Mouse (Mus musculus): ENCODE results near the gene Pold3. TPM values are rescaled to one million over a fixed set of nuclear protein-coding genes. Genes with fewer than 3 reads are reported as not detected.

Gene Pold3
- polyA plus RNA-seq, 1 experiment: 9.6 TPM

- TF ChIP-seq CTCF (conservative IDR thresholded peaks at IDR 0.05; ENCODE audit: insufficient read depth, insufficient read length, low read depth, low read length) (no peak), POLR2A (IDR thresholded peaks at IDR 0.05; ENCODE audit: low read depth, low read length) (no peak)
- Histone ChIP-seq H3K36me3 (ENCODE audit: control insufficient read depth, insufficient read depth, low read length) (no peaks in the 10 kb centered on the region; the same call in 1 of the 2 replicates), H3K27me3 (replicated peaks; ENCODE audit: control insufficient read depth, insufficient read depth, low read length) (no peaks in the 10 kb centered on the region), H3K4me1 (ENCODE audit: control insufficient read depth, insufficient read depth, low read length) (peaks cover 3% of the 10 kb centered on the region; the same call in 1 of the 2 replicates), H3K4me3 (ENCODE audit: insufficient read depth, low read depth, low read length) (no peak overlapping the region), H3K27ac (ENCODE audit: insufficient read depth, low read depth, low read length) (no peak overlapping the region)
- DNase-seq: peak; percentile 42
- 72% methylated on average over 6 of the region's 6 CpGs for WGBS
Measured at GRCm38 (mm10) chr7:100114279-100114678, 7.1 kb downstream of the Pold3 start.

DNA sequence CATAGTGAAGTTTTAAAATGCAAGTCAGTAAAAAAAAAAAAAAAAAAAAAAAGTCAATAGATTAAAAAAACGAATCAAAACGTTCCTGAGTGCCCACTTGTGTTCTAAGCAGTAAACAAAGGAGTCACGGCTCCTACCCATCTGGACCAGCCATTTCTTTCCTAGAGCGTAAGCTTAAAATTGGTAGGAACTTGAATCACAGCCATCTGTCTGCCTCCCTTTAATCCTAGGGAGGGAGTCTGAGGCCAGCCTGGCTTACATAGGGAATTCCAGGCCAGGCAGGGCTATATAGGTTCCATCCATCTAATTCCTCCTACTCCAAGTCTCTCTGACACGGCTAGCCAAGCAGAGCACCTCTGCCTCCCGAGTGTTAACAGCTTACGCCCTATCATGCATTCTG is 7.5 kb downstream of the Pold3 start:
- Histone ChIP-seq H3K36me3 (ENCODE audit: control insufficient read depth, insufficient read depth, low read length) (no peaks in the 10 kb centered on the region; the same call in 1 of the 2 replicates), H3K27me3 (replicated peaks; ENCODE audit: control insufficient read depth, insufficient read depth, low read length) (no peaks in the 10 kb centered on the region), H3K4me1 (ENCODE audit: control insufficient read depth, insufficient read depth, low read length) (peaks cover 3% of the 10 kb centered on the region; the same call in 1 of the 2 replicates), H3K4me3 (ENCODE audit: insufficient read depth, low read depth, low read length) (no peak overlapping the region), H3K27ac (ENCODE audit: insufficient read depth, low read depth, low read length) (no peak overlapping the region)
- TF ChIP-seq CTCF (conservative IDR thresholded peaks at IDR 0.05; ENCODE audit: insufficient read depth, insufficient read length, low read depth, low read length) (no peak), POLR2A (IDR thresholded peaks at IDR 0.05; ENCODE audit: low read depth, low read length) (no peak)
- WGBS: 63% methylated on average over 7 of the region's 7 CpGs
- no peak for DNase-seq

DNA sequence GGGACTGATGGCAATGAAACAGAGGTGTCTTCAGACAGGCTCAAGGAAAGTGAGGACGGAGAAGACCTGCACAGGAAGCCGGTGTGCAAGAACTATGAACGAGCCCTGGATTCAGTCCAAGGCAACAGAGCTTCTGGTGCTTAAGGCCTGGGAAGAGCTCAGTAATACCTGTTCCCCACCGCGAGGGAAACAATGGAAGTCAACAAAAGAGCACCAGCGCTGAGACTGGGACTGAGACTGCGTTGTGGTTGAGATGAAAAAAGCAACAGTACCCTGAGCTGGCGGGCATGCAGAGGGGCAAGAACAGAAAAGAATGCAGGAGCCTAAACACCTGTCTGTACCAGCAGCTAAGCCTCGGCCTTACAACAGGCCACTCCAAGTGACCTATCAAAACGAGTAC is 9.9 kb downstream of the Pold3 start:
- no peak overlapping the region for H3K27ac ChIP-seq (ENCODE audit: insufficient read depth, low read depth, low read length)
- peaks cover 3% of the 10 kb centered on the region; the same call in 1 of the 2 replicates for H3K4me1 ChIP-seq (ENCODE audit: control insufficient read depth, insufficient read depth, low read length)
- H3K4me3 ChIP-seq (ENCODE audit: insufficient read depth, low read depth, low read length): no peak overlapping the region
- WGBS: 68% methylated on average over 10 of the region's 10 CpGs
- TF ChIP-seq CTCF (conservative IDR thresholded peaks at IDR 0.05; ENCODE audit: insufficient read depth, insufficient read length, low read depth, low read length) (no peak), POLR2A (IDR thresholded peaks at IDR 0.05; ENCODE audit: low read depth, low read length) (no peak)
- H3K27me3 ChIP-seq (replicated peaks; ENCODE audit: control insufficient read depth, insufficient read depth, low read length): no peaks in the 10 kb centered on the region
- H3K36me3 ChIP-seq (ENCODE audit: control insufficient read depth, insufficient read depth, low read length): no peaks in the 10 kb centered on the region; the same call in 1 of the 2 replicates
- DNase-seq: no peak

DNA sequence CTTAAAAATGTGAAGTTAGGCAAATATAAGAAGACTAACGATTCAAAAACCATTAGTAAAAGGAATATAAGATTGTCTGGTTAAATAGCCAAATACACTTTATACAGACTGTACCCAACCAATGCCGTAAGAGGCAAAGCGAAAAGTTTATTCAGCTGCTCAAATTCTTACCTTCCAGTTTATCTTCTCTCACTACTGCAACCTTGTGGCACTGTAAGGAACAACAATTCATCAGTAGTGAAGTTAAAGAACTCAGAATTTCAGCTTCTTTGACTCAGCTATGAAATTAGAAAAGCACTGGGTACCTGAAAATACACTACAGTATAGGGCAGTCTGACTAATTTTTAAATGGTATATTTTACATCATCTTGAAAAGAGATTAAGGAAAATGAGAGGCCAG is 13.0 kb downstream of the Pold3 start:
- Histone ChIP-seq H3K36me3 (ENCODE audit: control insufficient read depth, insufficient read depth, low read length) (no peaks in the 10 kb centered on the region; the same call in 1 of the 2 replicates), H3K27me3 (replicated peaks; ENCODE audit: control insufficient read depth, insufficient read depth, low read length) (no peaks in the 10 kb centered on the region), H3K27ac (ENCODE audit: insufficient read depth, low read depth, low read length) (no peak overlapping the region), H3K4me1 (ENCODE audit: control insufficient read depth, insufficient read depth, low read length) (no peaks in the 10 kb centered on the region), H3K4me3 (ENCODE audit: insufficient read depth, low read depth, low read length) (no peak overlapping the region)
- peak; percentile 49 for DNase-seq
- 46% methylated on average over 3 of the region's 3 CpGs for WGBS
- peak; percentile 22; the same call in 1 of the 2 replicates for TF ChIP-seq CTCF (conservative IDR thresholded peaks at IDR 0.05; ENCODE audit: insufficient read depth, insufficient read length, low read depth, low read length)
- no peak for TF ChIP-seq POLR2A (IDR thresholded peaks at IDR 0.05; ENCODE audit: low read depth, low read length)

DNA sequence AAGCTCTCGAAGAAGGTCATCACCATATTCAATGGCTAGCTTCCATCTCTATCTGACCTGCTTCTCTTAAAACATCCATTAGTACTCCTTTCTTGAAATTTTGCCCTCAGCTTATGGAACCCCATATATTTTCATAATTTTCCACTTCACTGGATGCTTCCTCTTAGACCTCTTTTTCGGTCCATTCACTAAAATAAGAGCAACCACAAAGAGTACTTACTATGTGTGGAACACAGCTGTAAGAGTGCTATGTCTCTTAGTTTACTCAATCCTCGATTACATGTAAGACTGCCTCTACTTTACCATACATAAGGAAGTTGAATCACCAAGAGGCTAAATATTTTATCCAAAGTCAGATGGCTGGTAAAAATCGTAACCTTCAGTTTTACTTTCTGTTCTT is 16.7 kb downstream of the Pold3 start:
- Histone ChIP-seq H3K27ac (ENCODE audit: insufficient read depth, low read depth, low read length) (no peak overlapping the region), H3K27me3 (replicated peaks; ENCODE audit: control insufficient read depth, insufficient read depth, low read length) (no peaks in the 10 kb centered on the region), H3K4me3 (ENCODE audit: insufficient read depth, low read depth, low read length) (no peak overlapping the region), H3K36me3 (ENCODE audit: control insufficient read depth, insufficient read depth, low read length) (no peaks in the 10 kb centered on the region; the same call in 1 of the 2 replicates), H3K4me1 (ENCODE audit: control insufficient read depth, insufficient read depth, low read length) (no peaks in the 10 kb centered on the region)
- WGBS: 94% methylated on average over 4 of the region's 4 CpGs
- no peak for DNase-seq
- TF ChIP-seq CTCF (conservative IDR thresholded peaks at IDR 0.05; ENCODE audit: insufficient read depth, insufficient read length, low read depth, low read length): no peak
- no peak for TF ChIP-seq POLR2A (IDR thresholded peaks at IDR 0.05; ENCODE audit: low read depth, low read length)

DNA sequence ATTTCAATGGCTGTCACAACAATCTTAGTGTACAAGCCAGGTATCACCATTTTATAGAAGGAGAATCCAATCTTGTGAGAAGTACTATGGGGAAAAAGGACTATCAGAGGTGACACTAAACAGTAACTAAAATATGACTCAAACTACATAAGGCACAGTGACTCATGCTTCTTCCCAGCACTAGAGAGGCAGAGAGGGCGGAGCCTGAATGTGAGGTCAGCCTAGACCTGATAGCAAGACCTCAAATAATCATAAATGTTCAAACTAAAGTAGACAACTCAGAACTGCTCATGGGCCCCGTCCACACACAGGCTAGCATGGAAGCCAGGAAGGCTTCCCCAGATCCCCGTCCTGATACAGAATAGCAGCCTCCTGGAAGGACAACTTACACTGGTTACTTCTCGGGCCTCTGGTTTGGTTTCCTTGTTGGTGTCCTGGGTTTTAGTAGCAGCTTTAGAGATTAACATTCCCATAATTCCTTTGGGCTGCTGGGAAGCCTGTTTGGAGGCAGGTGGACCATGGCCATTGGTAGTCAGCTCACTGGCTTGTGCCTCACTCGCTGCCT is 21.3 kb downstream of the Pold3 start:
- TF ChIP-seq POLR2A (IDR thresholded peaks at IDR 0.05; ENCODE audit: low read depth, low read length) (no peak), CTCF (conservative IDR thresholded peaks at IDR 0.05; ENCODE audit: insufficient read depth, insufficient read length, low read depth, low read length) (no peak)
- H3K4me3 ChIP-seq (ENCODE audit: insufficient read depth, low read depth, low read length): no peak overlapping the region
- H3K36me3 ChIP-seq (ENCODE audit: control insufficient read depth, insufficient read depth, low read length): peaks cover 5% of the 10 kb centered on the region
- DNase-seq: no peak
- H3K27ac ChIP-seq (ENCODE audit: insufficient read depth, low read depth, low read length): no peak overlapping the region
- H3K27me3 ChIP-seq (replicated peaks; ENCODE audit: control insufficient read depth, insufficient read depth, low read length): no peaks in the 10 kb centered on the region
- 95% methylated on average over 5 of the region's 5 CpGs for WGBS
- no peaks in the 10 kb centered on the region for H3K4me1 ChIP-seq (ENCODE audit: control insufficient read depth, insufficient read depth, low read length)

- Histone ChIP-seq H3K27ac (ENCODE audit: insufficient read depth, low read depth, low read length) (no peak overlapping the region), H3K27me3 (replicated peaks; ENCODE audit: control insufficient read depth, insufficient read depth, low read length) (no peaks in the 10 kb centered on the region), H3K4me3 (ENCODE audit: insufficient read depth, low read depth, low read length) (no peak overlapping the region), H3K4me1 (ENCODE audit: control insufficient read depth, insufficient read depth, low read length) (no peaks in the 10 kb centered on the region), H3K36me3 (ENCODE audit: control insufficient read depth, insufficient read depth, low read length) (peaks cover 2% of the 10 kb centered on the region)
- TF ChIP-seq CTCF (conservative IDR thresholded peaks at IDR 0.05; ENCODE audit: insufficient read depth, insufficient read length, low read depth, low read length) (no peak), POLR2A (IDR thresholded peaks at IDR 0.05; ENCODE audit: low read depth, low read length) (no peak)
- DNase-seq: no peak
- 93% methylated on average over 5 of the region's 5 CpGs for WGBS
Measured at GRCm38 (mm10) chr7:100086891-100087290, 34.5 kb downstream of the Pold3 start.
